25 mouse cellular contexts compared by ENCODE assay signal in the genomic region with DNA sequence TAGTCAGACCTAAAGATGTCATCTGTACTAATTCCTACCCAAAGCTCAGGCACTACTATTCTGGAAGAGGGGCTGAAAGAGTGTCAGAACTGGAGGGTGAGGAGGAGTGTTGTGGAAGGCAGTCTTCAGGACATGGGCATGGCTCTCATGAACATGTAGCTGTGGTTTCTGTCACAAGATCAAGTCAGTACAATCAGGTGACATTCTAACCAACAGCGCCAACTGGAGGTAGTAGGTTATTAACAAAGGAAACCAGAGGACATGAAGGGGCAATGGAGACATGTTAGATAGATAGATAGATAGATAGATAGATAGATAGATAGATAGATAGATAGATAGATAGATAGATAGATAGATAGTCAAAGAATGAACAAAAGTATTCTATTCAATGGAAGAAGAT.
DNase-seq lines count a peak whose midpoint lies in the region; ATAC-seq and TF ChIP-seq lines count a peak whose summit lies in the region.
"Had no signal": no experiment of that assay in that cellular context is flagged by ENCODE, and none has a peak within 500 bp of the region (broad histone marks: within the 10 kb centered on the region; RNA-seq: fewer than 3 reads in every experiment).

No protein-coding gene starts in this region.

- 0 out of 2 replicates have a peak overlapping the region, but pooled peaks have one; percentile 92 for H3K27ac ChIP-seq in gastrocnemius, adult 2 months
- 0 out of 2 replicates have a peak overlapping the region, but pooled peaks have one; percentile 7 for H3K27ac ChIP-seq in liver, embryonic 15.5 days (replicated peaks)
- H3K27ac ChIP-seq in liver, embryonic 12.5 days, result no peak overlapping the region
- no peak overlapping the region for H3K27ac ChIP-seq in stomach, postnatal 0 days (replicated peaks)
- H3K27ac ChIP-seq: forebrain, embryonic 10.5 days; forebrain, embryonic 13.5 days; heart, embryonic 10.5 days; heart, embryonic 13.5 days; hindbrain, embryonic 14.5 days; hindbrain, postnatal 0 days had no signal

- TF ChIP-seq CTCF in gastrocnemius, adult 2 months (IDR thresholded peaks at IDR 0.05), result no peak
- peak; percentile 22; the same call in 1 of the 2 replicates for TF ChIP-seq CTCF in stomach, postnatal 0 days (IDR thresholded peaks at IDR 0.05; ENCODE audit: low read depth)

- H3K4me2 ChIP-seq in liver, embryonic 15.5 days, result no peak overlapping the region
- no peak overlapping the region for H3K4me2 ChIP-seq in liver, embryonic 12.5 days
- no peak overlapping the region for H3K4me2 ChIP-seq in stomach, postnatal 0 days (replicated peaks; ENCODE audit: low read depth)
- H3K4me2 ChIP-seq: forebrain, embryonic 13.5 days; heart, embryonic 13.5 days; hindbrain, embryonic 14.5 days had no signal

- no peak overlapping the region for H3K4me3 ChIP-seq in gastrocnemius, adult 2 months
- no peak overlapping the region for H3K4me3 ChIP-seq in liver, embryonic 15.5 days (replicated peaks)
- H3K4me3 ChIP-seq in liver, embryonic 12.5 days, result no peak overlapping the region
- H3K4me3 ChIP-seq in stomach, postnatal 0 days (ENCODE audit: low read depth, low read length), result no peak overlapping the region
- H3K4me3 ChIP-seq: forebrain, embryonic 10.5 days; forebrain, embryonic 13.5 days; heart, adult 2 months; heart, embryonic 10.5 days; heart, embryonic 13.5 days had no signal

- H3K27me3 ChIP-seq in liver, embryonic 15.5 days, result no peaks in the 10 kb centered on the region
- H3K27me3 ChIP-seq in liver, embryonic 12.5 days (replicated peaks), result no peaks in the 10 kb centered on the region
- H3K27me3 ChIP-seq in stomach, postnatal 0 days (ENCODE audit: control insufficient read depth, insufficient read depth, low read length), result no peaks in the 10 kb centered on the region
- H3K27me3 ChIP-seq: forebrain, embryonic 13.5 days; heart, embryonic 13.5 days had no signal

- 94% methylated on average over 1 of the region's 1 CpGs for WGBS in liver, embryonic 15.5 days (ENCODE audit: insufficient replicate concordance)
- WGBS in liver, embryonic 12.5 days (ENCODE audit: insufficient replicate concordance), result 78% methylated on average over 1 of the region's 1 CpGs
- 100% methylated on average over 1 of the region's 1 CpGs for WGBS in stomach, postnatal 0 days

- ATAC-seq in liver, embryonic 15.5 days (ENCODE audit: insufficient read depth), result no peak
- ATAC-seq in liver, embryonic 12.5 days, result no peak
- no peak for ATAC-seq in stomach, postnatal 0 days (ENCODE audit: low FRiP score, low TSS enrichment)
- ATAC-seq: forebrain, embryonic 13.5 days; forebrain, postnatal 0 days; hindbrain, postnatal 0 days had no signal

- intact Hi-C loops in gastrocnemius, adult 2 months (cut with DNase I), result no loop called here

- H3K9me3 ChIP-seq in liver, embryonic 15.5 days (replicated peaks), result no peaks in the 10 kb centered on the region
- no peaks in the 10 kb centered on the region for H3K9me3 ChIP-seq in liver, embryonic 12.5 days (replicated peaks)
- no peaks in the 10 kb centered on the region for H3K9me3 ChIP-seq in stomach, postnatal 0 days (ENCODE audit: control insufficient read depth, low read length)
- H3K9me3 ChIP-seq: forebrain, embryonic 10.5 days; forebrain, embryonic 13.5 days; heart, embryonic 10.5 days; heart, embryonic 13.5 days had no signal

- H3K4me1 ChIP-seq in liver, embryonic 15.5 days (replicated peaks), result peaks cover 47% of the 10 kb centered on the region
- H3K4me1 ChIP-seq in liver, embryonic 12.5 days, result peaks cover 37% of the 10 kb centered on the region
- H3K4me1 ChIP-seq in stomach, postnatal 0 days (replicated peaks; ENCODE audit: control insufficient read depth, insufficient read depth), result peaks cover 8% of the 10 kb centered on the region
- H3K4me1 ChIP-seq: forebrain, embryonic 13.5 days had no signal

- DNase-seq in gastrocnemius, adult 2 months, result no peak
- no peak for DNase-seq in gastrocnemius, adult 18-20 months (ENCODE audit: low spot score)
- peak; percentile 24 for DNase-seq in 416B (ENCODE audit: low read depth)
- DNase-seq in stomach, postnatal 0 days (ENCODE audit: low spot score), result no peak
- no peak for DNase-seq in adrenal gland, postnatal 36 days
- DNase-seq: adrenal gland, adult 2 months; adrenal gland, postnatal 14 days; B cell, adult 2 months; cerebellum, adult 18-20 months; cerebellum, adult 9-10 months; cerebellum, postnatal 14 days; forebrain, postnatal 0 days; gastrocnemius, postnatal 10 days; gastrocnemius, postnatal 36 days; heart, adult 2 months; heart, postnatal 14 days; heart, postnatal 4 days had no signal

- H3K9ac ChIP-seq in liver, embryonic 15.5 days, result no peak overlapping the region
- H3K9ac ChIP-seq in liver, embryonic 12.5 days, result no peak overlapping the region
- H3K9ac ChIP-seq in stomach, postnatal 0 days (ENCODE audit: low read length), result no peak overlapping the region
- H3K9ac ChIP-seq: forebrain, embryonic 13.5 days; forebrain, postnatal 0 days; heart, embryonic 13.5 days; hindbrain, embryonic 14.5 days had no signal

- H3K36me3 ChIP-seq in liver, embryonic 15.5 days (replicated peaks), result no peaks in the 10 kb centered on the region
- no peaks in the 10 kb centered on the region for H3K36me3 ChIP-seq in liver, embryonic 12.5 days
- no peaks in the 10 kb centered on the region for H3K36me3 ChIP-seq in stomach, postnatal 0 days (ENCODE audit: control insufficient read depth, insufficient read depth, low read length)
- H3K36me3 ChIP-seq: forebrain, embryonic 10.5 days; heart, embryonic 10.5 days; heart, embryonic 13.5 days had no signal

- no peak for TF ChIP-seq EP300 in stomach, postnatal 0 days (optimal IDR thresholded peaks at IDR 0.05)

Comparison
In these comparisons a context has a peak if more than half of its experiments do, and no peak if none do; other contexts are left out.
1. H3K27ac ChIP-seq: peak in gastrocnemius, adult 2 months (single experiment) and liver, embryonic 15.5 days (single experiment); none in liver, embryonic 12.5 days (single experiment) and stomach, postnatal 0 days (single experiment).